Mouse (Mus musculus) kidney, adult 18-20 months (tissue): ENCODE data around the gene Robo1.
A peak's percentile ranks its signal among the peaks of the same experiment; 100 is the strongest.
"Not testable (repeated sequence)": the region's sequence is repeated elsewhere in the genome, so short reads cannot be mapped to it uniquely, and the experiment has no call there.

ENCODE experiments used
- DNase-seq: peaks from one replicate; pipeline ENCODE4 v3.0.0; 2021

Robo1 gene

DNA sequence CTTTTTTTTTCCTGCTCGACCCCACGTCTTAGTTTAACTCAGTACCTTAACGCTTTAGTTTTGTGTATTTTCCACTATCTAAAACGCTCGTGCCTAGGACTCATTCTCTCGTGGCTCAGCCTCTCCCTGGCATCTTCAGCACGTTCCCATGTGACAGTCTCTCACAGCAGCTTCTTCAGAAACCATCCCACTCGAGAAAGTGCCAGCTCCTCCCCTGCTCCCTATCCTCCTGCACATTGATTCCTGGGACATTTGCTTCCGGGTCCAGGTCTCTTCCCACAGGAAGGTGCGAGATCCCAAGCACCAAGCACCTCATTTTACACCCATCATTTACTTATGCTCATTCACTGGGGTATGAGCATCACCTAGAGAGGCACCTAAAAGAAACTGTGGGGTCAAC, 150.0 kb downstream of the Robo1 start:
- DNase-seq = no peak

DNA sequence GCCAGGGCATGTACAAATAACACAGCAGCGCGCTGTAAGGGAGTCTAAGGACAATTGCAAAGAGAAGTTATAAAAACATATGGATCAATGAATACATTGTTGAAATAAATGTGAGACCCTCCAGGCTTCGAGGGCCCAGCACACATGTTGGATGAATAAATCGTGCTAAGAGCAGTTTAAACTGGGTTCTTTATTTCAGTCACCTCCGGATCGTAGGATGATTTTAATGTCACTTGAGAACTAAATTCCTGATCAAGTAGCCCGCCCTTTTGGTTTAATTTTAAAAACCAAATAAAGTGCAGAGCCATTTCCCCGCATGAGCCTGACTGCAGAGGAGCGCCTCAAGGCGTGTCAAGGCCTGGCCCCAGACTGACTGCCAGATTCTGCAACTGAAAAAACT, 150.5 kb downstream of the Robo1 start:
- DNase-seq = no peak

DNA sequence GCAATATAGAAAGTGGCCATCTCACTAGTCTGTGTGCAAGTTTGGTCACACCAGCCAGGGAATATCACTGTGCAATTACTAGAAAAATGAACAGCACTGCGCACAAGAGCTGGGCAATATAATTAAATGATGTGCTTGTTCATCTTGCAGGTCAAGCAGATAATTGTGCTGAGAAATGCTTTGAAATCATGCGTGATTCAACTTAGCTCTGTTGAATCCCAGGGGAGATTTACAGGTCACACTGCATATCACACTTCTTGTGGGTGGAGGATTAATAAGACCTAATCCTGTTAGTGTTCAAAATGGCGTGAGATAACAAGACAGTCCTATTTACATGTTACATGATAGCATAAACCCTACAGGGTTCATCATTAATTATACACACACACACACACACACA, 157.6 kb downstream of the Robo1 start:
- no peak for DNase-seq

DNA sequence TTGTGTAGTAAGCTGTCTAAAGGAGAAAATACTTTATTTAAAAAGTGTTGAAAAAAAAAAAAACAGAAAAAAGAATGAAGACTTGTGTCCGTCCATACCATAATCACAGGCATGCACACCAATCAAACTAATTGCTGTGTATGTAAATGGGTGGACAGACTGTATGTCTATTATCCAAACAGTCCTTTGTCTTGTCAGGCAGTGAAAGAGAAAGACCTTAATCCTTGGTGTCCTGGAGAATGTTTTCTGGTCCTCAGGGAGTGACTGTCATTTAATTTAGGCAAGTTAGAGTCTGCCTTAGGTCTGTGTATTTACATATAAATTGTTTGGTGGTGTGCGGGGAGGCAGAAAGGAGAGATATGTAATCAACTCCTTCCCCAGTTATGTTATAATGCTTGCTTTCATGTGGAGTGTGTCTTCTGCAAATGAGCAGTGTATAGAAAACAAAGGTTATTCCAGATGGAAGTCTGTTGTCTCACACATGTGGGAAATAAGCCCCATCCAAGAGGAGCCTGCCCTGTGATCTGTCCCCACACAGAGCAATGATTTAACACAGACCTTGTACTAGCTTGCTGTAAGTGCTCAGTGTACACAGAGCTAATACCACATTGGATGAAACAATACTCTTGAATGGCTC, 162.0 kb downstream of the Robo1 start:
- no peak for DNase-seq

DNA sequence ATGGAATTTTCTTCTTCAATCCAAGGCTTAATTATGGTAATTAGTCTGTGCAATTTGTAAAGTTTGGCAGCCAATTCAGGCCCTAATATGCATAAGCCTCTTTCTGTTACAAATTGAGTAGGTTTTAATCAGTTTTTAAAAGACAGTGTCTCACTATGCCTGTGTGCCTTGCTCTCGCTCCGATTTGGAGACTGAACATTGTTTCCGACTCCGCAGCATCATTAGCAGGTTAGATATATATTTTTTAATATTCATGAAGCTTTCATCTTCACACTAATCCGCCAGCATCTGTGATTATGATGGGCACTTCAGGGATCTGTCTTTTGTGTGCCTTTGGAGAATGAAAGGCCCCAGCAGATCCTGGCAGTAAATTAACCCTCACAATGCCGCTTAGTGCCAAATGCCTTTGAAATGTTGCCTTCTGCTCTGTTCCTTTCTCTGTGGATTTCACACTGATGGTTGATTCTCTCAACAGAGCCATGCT, 202.7 kb downstream of the Robo1 start:
- DNase-seq = no peak

DNA sequence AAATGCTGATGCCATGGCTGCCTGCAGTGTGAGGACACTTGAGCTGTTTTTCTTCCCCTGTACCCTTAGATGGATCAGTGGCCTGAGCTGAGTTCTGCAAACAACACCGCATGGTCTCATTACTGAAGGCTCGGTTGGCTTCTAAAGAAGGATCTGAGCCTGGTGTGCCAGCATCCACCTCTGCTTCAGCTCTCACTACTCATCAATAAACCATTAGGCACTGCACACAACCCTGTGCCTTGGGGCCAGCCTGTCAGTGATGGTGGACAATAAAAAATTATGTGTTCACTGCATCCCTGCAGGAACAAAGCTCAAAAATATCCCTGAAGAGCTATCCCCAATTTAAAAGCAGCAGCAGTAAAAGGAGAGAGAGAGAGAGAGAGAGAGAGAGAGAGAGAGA, 223.2 kb downstream of the Robo1 start:
- DNase-seq = no peak

DNA sequence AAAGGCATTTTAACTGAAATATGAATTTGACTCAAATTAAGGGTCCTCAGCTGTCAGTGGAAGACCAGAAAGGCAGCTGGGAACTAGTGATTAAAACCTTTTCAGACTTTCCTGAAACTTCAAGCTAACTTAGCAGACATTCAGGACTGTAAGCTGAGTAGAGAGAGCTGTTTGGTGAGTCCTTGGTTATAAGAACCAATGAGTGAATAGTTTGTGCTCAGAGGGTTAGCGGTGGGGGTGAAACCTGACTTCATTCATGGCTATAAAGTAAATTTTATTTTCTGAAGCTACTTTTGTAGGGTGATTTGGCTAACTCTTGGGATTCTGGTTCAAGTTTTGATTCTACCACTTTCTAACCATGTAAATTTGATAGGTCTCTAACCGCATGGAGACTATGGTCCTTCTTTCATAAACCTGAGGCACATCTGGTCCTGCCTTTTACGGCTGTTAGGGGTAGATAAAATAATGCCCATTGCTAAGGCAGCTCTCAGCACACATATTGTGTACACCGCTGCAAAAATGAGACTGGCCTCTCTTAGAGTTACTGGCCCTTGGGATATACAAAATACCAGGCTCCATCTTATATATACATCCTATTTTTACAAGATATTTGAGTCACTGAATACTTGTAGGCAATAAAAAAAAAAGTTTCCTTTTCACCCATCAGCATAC, 225.9 kb downstream of the Robo1 start:
- no peak for DNase-seq

DNA sequence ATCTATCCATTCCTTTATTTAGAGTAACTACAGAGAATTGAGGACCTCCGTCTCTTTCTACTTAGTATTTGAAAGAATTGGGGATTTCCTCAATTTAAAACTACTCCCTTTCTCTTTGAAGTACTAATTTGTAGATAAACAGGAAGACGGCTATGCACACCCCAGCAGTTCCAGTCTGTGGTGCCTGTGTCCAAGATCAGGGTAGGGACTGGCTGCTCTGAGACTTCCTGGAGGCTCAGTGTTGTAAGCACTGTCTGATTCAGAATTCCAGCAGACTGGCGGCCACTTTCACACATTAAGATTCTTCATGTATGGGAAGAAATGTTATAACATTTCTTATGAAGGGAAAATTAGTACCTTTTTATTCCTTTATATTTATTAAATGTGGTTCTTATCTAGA, 230.1 kb downstream of the Robo1 start:
- no peak for DNase-seq

DNA sequence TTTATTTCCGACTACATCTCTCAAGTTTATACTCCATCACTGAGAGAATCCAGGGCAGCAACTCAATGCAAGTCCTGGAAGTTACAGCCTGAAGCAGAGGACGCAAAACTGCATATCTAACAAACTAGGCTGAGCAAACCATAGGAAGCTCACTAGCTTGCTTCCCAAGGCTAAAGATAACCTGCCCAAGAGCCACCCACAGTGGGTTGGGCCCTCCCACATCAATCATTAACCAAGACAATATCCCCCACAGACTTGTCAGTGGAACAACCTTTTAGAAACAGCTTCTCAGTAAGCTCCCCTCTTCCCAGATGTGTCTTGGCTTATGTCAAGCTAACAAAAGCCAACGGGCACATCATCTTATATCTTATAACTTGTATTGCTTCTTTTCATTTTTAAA, 235.8 kb downstream of the Robo1 start:
- DNase-seq = no peak

DNA sequence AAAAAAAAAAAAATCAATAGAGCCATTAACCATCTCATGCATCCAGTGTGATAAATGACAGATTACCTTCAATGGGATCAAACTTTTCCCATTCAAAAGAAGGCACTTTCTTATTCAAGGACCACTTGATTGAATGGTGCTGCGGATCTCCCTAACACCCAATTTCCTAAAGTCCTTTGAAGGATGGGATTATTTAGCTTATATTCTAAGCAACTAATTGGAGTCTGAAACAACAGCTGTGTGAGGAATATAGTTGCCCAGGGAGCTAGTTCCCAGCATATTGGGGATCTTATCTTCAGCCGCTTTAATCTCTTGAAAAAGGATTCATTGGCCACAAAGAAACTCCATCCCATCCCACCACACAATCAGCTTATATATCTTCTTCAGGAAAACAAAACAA, 236.8 kb downstream of the Robo1 start:
- no peak for DNase-seq

DNA sequence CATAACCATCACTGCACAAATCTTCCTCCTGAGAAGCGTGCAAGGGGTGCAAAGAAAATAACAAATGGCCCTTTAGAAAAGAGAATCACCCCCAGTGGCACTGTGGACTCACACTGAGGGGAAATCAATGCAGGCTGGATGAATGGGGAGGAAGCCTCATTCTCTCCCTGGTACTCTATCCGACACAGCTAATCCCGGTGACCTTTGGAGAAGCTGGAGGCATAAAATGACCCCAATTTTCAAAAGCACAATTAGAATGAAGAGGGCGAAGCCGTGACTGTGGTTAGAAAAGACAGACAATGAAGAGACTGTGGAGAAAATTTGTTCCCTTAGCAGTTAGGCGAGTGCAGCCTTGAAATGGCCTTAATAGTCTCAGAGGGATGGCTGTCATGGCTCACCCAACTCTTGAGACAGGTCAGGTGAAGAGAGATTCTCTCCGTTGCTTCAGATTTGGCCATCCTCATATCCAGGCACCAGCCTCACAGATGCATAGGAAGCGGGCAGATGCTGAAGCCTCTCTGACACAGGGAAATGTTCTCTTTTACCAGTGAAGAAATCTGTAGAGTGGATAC, 243.7 kb downstream of the Robo1 start:
- DNase-seq = no peak

DNA sequence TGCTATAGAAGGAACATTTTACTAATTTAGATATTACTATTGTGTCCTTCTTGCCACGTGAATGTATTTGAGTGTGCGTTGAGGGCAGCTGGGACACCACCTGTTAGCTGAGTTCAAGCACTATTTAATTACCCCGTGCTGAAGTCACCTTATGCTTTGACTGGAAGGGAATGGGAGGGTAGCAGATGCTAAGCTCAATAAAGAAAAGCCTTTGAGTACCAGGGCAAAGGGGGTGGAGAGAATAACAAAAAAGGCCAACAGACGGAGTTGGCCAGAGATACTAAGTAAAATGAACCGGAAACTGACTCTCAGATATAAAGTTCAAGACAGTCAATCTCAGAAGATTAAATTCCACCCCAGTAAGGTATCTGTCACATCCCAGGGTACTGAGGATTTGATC, 245.6 kb downstream of the Robo1 start:
- DNase-seq = no peak

DNA sequence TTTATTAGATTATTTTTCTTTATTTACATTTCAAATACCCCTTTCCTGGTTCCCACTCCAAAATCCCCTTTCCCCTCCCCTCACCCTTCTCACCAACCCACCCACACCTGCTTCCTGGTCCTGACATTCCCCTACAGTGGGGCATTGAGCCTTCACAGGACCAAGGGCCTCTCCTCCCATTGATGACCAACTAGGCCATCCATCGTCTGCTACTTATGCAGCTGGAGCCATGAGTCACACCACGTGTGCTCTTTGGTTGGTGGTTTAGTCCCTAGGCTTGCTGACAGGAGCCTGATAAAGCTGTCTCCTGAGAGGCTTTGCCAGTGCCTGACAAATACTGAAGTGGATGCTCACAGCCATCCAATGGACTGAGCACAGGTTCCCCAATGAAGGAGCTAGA, 254.0 kb downstream of the Robo1 start:
- DNase-seq = not testable (repeated sequence)

DNA sequence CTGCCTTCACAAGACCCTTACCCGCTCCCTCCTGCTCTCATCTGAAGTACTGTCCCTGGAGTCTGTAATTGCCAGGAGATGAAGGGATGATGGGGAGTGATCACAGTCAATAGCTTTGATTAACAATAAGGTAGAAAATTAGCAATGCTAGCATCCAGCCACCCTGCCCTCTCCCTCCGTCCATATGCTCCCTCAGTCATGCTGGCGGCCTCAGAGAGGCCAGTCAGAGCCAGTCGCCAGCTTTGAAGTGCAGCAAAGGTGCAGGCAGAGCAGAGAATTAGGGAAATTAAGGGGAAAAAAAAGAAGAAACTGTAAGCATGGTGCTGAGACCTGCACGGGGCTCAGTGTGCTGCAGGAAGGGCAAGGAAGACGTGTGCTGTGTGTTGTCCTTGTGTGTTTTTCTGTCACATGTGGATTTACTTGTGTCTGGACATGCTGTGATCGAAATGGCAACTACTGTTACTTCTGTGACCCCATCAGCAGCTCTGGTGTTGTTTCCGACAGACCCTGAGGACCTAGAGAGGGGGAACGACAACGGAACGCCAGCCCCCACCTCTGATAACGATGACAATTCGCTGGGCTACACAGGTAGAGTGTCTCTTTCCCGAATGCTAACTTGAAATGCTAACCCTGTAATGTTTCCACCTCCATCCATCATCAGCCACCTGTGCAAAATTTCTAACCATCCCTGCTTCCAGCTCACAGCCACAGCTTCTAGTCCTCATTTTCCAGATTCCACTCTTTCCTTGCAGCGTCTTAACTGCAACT, 255.3 kb downstream of the Robo1 start:
- no peak for DNase-seq

DNA sequence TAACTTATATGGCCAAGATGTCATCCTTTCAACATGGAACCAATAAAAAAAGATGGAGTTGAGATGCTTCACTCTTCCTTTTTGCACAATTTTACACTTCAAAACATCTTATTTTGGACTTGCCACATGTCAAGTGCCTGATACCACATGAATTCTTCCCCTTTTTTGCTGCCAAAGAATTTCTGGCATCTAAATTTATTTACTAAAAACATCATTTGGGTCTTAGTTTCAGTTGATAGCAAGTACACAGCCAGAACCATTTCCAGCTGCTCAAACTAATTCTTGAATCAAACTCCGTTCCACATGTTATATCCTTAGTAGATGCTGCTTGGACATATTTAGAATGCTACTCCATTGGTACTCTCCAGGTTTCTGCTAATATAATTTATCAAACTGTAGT, 267.1 kb downstream of the Robo1 start:
- DNase-seq = no peak

DNA sequence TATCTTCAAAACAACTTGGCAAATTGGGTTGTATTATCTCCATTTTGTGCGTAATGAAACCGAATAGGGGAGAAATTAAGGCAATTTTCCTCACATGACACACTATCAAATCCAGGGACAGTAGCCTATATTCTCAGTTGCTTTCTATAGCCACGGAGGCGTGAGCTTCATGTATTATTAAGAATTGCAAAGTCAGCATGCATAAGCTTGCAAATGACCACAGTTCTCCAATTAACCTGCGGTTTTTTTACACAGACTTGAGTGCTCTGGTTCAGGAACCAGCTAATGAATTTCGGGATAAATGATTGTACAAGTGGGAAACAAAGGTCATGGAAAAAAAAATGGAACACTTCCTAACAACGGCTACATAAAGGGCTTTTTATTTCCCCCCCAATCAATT, 268.9 kb downstream of the Robo1 start:
- DNase-seq = no peak

DNA sequence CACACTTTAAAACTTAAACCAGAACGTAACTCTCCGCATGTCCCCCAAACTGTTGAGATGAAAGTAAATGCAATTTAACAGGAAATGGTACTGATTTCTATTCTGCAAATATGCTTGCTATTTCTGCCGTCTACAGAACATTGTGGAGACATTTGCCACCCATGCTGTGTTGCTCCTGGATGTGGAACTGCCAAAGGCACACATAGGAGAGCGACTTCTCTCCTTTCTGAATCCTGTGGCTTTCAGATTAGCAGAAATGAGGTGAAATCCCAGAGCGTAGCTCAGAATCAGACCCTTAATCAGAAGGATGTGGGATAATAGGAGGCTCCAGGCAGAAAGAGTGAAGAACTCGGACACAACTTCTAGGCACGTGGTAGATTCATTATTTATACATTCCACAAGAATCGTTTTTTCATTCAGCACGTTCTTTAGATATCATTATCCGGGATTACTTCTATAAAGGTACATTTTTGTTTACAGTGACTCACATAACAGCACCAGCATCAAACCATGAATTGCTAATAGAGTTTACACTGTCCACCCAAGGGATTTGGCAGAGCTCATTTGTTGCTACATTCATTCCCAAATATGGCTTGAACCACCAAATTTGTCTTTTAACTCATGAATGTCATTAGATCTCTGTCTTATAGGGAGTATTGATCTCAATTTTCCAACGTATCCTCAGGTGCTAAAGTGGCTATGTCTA, 276.5 kb downstream of the Robo1 start:
- DNase-seq = no peak

DNA sequence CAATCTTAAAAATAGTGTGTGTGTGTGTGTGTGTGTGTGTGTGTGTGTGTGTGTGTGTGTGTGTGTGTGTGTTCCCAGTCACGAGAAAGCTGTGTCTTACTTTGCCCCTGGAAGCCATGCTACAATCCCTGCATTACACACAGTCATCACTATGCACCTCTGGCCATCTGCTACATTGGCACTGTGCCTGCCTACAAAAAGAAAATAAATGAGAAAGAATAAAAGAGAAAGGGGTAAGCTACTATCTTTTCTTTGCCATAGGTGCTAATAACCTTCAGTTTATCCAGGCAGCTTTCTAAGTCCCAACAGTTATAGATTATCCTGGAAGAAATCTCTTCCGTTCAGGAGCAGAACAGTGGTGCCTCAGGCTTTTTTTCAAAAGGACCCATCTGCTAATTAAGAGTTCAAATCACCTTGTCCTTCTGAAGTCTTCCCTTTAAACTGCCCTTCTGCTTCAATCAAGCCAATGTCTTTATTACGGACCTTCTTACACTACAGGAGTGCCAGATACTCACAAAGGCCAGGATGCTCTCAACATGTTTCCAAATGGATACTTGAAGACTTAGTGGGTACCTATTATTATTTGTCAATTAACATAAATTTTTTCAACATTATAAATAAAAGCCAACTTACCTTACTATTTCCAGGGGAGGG, 277.2 kb downstream of the Robo1 start:
- no peak for DNase-seq

DNA sequence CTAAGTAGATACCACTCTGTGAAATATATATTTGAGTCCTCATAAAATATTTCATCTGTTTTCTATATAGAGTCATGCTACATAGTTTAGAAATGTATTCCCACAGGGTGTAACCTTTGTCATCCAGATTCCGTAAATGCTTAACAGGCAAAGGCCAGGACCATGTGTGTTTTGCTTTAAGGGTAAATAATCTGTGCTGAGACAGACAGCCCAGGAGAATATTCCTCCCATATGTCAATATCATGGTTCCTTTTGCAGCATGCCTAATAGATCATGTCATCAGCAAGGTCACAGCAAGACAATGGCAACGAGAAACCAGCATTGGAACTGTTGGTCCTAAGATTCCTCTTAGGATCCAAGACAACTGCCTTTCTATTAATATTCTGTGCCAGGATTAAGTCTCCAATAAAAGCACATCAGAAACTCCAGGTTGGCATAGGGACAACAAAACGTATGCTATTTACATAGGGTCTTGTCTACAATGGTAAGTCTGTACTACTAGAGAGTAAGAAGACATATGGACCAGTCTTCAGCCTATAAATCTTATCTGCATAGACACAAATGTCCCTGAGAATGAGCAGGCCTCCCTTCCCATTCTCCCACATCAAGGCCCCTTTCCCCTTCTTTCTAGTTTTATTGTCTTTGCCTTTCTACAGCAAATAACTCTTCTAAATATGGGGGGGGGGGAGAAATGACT, 279.4 kb downstream of the Robo1 start:
- no peak for DNase-seq

DNA sequence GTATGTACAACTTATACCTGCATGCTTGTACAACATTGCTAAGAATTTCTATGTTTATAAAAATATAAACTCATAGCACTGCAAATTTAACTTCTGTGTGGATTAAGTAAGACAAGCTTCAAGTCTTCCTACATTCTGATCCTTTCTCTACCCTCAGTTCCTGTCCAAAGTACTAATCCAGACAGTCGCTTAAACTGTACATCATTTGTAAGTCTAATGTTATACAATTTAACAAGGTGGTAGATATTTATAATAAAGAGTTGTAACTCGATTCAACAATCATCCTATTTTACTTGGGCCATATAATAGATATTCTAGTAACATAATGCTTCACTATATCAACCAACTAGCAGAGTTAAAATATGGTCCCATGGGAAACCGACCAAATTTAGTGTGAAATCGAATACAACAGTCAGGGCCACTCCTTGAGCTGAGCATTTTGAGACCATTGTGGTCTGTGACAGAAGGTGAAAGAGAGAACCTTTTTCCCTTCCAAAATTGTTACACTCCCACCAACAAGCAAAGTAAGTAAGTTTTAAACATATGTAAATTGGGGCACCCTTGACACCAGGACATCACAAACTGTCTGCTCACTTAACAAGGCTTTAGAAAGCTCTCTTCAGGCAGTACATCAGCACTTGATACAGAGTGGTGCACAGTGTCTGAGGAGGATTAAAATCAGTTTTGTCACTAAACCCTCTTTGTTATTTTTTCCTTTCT, 295.5 kb downstream of the Robo1 start:
- no peak for DNase-seq

DNA sequence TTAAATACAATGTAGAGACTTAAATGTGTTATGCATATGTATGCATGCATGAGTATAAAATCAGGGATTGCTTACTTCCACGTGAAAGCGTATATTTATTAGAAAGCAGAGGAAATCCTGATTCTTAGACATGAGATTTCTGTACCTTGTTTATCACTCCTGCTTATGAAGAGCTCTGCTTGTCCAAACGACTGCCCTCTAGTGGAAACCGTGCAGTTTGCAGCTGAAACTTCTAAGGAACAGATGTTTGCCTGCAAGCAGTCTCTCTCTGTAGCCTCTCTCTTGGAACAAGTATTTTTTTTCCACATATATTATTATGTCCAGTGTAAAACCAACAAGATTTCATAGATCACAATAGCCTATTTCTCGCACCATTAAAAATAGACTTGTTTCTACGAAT, 297.0 kb downstream of the Robo1 start:
- DNase-seq = peak; percentile 59
